Mouse (Mus musculus) erythroblast, embryonic 14.5 days (primary cell): ENCODE data around the gene Gm26657.

Experiments
- GATA1 ChIP-seq: IDR thresholded peaks from 2 replicates; pipeline ENCODE4 v1.6.1; 2012; ENCODE audit warnings: low read length, inconsistent platforms, mixed read lengths
- TAL1 ChIP-seq: IDR thresholded peaks from 3 replicates; pipeline ENCODE4 v1.6.1; 2012; ENCODE audit warnings: low read length, inconsistent platforms, mixed read lengths

DNA sequence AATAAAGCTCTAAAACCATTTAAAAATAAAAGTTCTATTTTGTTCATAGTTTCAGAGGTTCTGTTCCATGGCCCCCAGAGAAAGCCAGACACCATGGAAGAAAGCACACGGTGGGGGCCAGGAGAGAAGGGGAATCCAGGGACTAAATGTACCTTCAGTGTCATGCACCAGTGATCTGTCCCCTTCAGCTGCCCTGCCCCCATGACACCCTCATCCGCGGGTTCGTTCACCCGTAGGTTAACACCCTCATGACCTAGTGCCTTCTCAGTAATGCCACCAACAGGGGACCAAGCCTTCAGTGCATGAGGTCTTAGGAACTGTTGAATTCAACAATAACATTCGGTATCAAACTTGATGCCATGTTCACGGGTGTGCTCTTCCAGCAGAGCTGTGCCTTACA, 43.5 kb upstream of the Gm26657 start:
- TF ChIP-seq GATA1 (no peak), TAL1 (no peak)
